Mouse (Mus musculus) leukemia stem cell, adult 10-12 weeks (primary cell): ENCODE data around the gene Slc6a15. TPM values are rescaled to one million over a fixed set of nuclear protein-coding genes. Genes with fewer than 3 reads are reported as not detected.

Experiments
- polyA plus RNA-seq: library from polyadenylated mRNA; stranded (reverse); fragments of >175 nt; gene quantifications from 2 replicates; pipeline ENCODE4 v1.2.3, GENCODE M21; 2012; ENCODE audit warnings: low replicate concordance

The Slc6a15 gene
- polyA plus RNA-seq: not detected in 2 replicates

GRCm38 (mm10) chr10:103367371-103368295 is at the start of gene Slc6a15:
Slc6a15 (plus strand) TSS chr10:103367783.

Other genes starting within 250 kb of the Slc6a15 start
- gene Lrriq1, start 131.5 kb upstream of the Slc6a15 start, polyA plus RNA-seq: not detected in 2 replicates